25 mouse cellular contexts compared by ENCODE assay signal in the genomic region with DNA sequence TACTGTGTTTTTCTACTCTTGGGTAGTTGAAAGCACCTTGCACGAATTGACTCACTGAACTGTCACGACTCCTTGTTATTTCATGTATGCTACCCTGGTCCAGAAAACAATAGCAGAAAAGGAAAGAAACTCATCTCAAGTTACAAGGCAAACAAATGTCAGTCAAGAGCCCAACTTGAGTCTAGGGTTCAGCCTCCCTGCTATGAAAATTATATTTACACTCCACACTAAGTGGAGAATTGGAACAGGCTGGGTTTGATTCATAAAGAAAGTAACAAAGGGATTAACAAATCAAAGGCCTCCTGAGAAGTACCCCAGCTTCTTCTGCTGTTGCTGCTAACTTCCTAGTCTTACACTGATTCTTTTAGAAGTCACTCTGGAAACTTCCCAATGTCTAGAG. TPM values are rescaled to one million over a fixed set of nuclear protein-coding genes. Genes with fewer than 3 reads are reported as not detected.
DNase-seq lines count a peak whose midpoint lies in the region; ATAC-seq and TF ChIP-seq lines count a peak whose summit lies in the region.
"Had no signal": no experiment of that assay in that cellular context is flagged by ENCODE, and none has a peak within 500 bp of the region (broad histone marks: within the 10 kb centered on the region; RNA-seq: fewer than 3 reads in every experiment).

No protein-coding gene starts in this region.

- no peaks in the 10 kb centered on the region for H3K36me3 ChIP-seq in kidney, embryonic 14.5 days (ENCODE audit: control insufficient read depth, insufficient read depth, low read length)
- H3K36me3 ChIP-seq in lung, embryonic 14.5 days (ENCODE audit: insufficient read depth): no peaks in the 10 kb centered on the region
- no peaks in the 10 kb centered on the region for H3K36me3 ChIP-seq in lung, postnatal 0 days (ENCODE audit: insufficient read depth, low read length)
- H3K36me3 ChIP-seq in embryonic facial prominence, embryonic 14.5 days (ENCODE audit: control insufficient read depth, insufficient read depth, low read length): no peaks in the 10 kb centered on the region
- no peaks in the 10 kb centered on the region for H3K36me3 ChIP-seq in midbrain, embryonic 11.5 days (ENCODE audit: control insufficient read depth, insufficient read depth, low read length)
- H3K36me3 ChIP-seq: embryonic facial prominence, embryonic 15.5 days; G1E; hindbrain, embryonic 12.5 days; hindbrain, embryonic 15.5 days had no signal

- H3K9me3 ChIP-seq in kidney, embryonic 14.5 days (ENCODE audit: control insufficient read depth, low read length): no peaks in the 10 kb centered on the region
- H3K9me3 ChIP-seq in lung, embryonic 14.5 days (ENCODE audit: low read depth, low read length): no peaks in the 10 kb centered on the region
- no peaks in the 10 kb centered on the region for H3K9me3 ChIP-seq in lung, postnatal 0 days (ENCODE audit: low read length)
- no peaks in the 10 kb centered on the region for H3K9me3 ChIP-seq in embryonic facial prominence, embryonic 14.5 days (ENCODE audit: control insufficient read depth, low read length)
- H3K9me3 ChIP-seq in midbrain, embryonic 11.5 days (ENCODE audit: control insufficient read depth, low read length): peaks cover 2% of the 10 kb centered on the region; the same call in 1 of the 2 replicates
- H3K9me3 ChIP-seq: embryonic facial prominence, embryonic 15.5 days; hindbrain, embryonic 12.5 days; hindbrain, embryonic 15.5 days had no signal

- no peak for TF ChIP-seq POLR2A in lung, adult 2 months (IDR thresholded peaks at IDR 0.05; ENCODE audit: borderline replicate concordance, extremely low read depth, low read depth, low read length)

- WGBS in kidney, embryonic 14.5 days: 11% methylated on average over 2 of the region's 2 CpGs
- 11% methylated on average over 2 of the region's 2 CpGs for WGBS in lung, embryonic 14.5 days
- 38% methylated on average over 2 of the region's 2 CpGs for WGBS in lung, adult 2 months
- WGBS in lung, postnatal 0 days: 14% methylated on average over 2 of the region's 2 CpGs
- WGBS in embryonic facial prominence, embryonic 14.5 days: 18% methylated on average over 2 of the region's 2 CpGs
- WGBS in midbrain, embryonic 11.5 days: 38% methylated on average over 2 of the region's 2 CpGs

- no peak for DNase-seq in kidney, postnatal 25 days
- peak; percentile 64 for DNase-seq in lung, embryonic 14.5 days
- DNase-seq in lung, adult 2 months: no peak
- peak; percentile 82 for DNase-seq in lung, postnatal 0 days (ENCODE audit: low spot score)
- no peak for DNase-seq in lung, postnatal 14 days
- peak; percentile 53 for DNase-seq in embryonic facial prominence, embryonic 14.5 days (ENCODE audit: low spot score)
- no peak for DNase-seq in midbrain, embryonic 11.5 days (ENCODE audit: low spot score, missing footprints)
- DNase-seq: adrenal gland, adult 2 months; adrenal gland, postnatal 14 days; cerebellum, adult 11 months; cerebellum, adult 2 months; cerebellum, adult 9-11 months; cerebellum, postnatal 25 days; forebrain, postnatal 0 days; gastrocnemius, adult 2 months; gastrocnemius, postnatal 14 days; heart, adult 11 months had no signal

- H3K4me1 ChIP-seq in kidney, embryonic 14.5 days (ENCODE audit: control insufficient read depth, insufficient read depth, low read length): peaks cover 22% of the 10 kb centered on the region
- peaks cover 37% of the 10 kb centered on the region for H3K4me1 ChIP-seq in lung, embryonic 14.5 days (ENCODE audit: insufficient read depth)
- H3K4me1 ChIP-seq in lung, adult 2 months (ENCODE audit: control insufficient read depth, insufficient read depth, low read length): peaks cover 12% of the 10 kb centered on the region
- 0 out of 2 replicates have a peak, but pooled peaks cover 2% of the 10 kb centered on the region for H3K4me1 ChIP-seq in lung, postnatal 0 days (ENCODE audit: insufficient read depth, low read depth, low read length)
- peaks cover 9% of the 10 kb centered on the region; the same call in 1 of the 2 replicates for H3K4me1 ChIP-seq in embryonic facial prominence, embryonic 14.5 days (ENCODE audit: control insufficient read depth, insufficient read depth, low read length)
- H3K4me1 ChIP-seq in midbrain, embryonic 11.5 days (ENCODE audit: control insufficient read depth, insufficient read depth, low read length): no peaks in the 10 kb centered on the region

- no peak overlapping the region for H3K4me3 ChIP-seq in kidney, embryonic 14.5 days (ENCODE audit: low read length)
- H3K4me3 ChIP-seq in lung, embryonic 14.5 days (ENCODE audit: low read depth, low read length): no peak overlapping the region
- no peak overlapping the region for H3K4me3 ChIP-seq in lung, adult 2 months (replicated peaks; ENCODE audit: extremely low read depth, low read depth, low read length)
- H3K4me3 ChIP-seq in lung, postnatal 0 days (ENCODE audit: low read depth, low read length): no peak overlapping the region
- H3K4me3 ChIP-seq in embryonic facial prominence, embryonic 14.5 days (ENCODE audit: low read depth, low read length): no peak overlapping the region
- no peak overlapping the region for H3K4me3 ChIP-seq in midbrain, embryonic 11.5 days (ENCODE audit: low read depth, low read length)
- H3K4me3 ChIP-seq: embryonic facial prominence, embryonic 15.5 days; gastrocnemius, adult 2 months; hindbrain, embryonic 12.5 days; hindbrain, embryonic 15.5 days had no signal

- no peak for TF ChIP-seq CTCF in lung, embryonic 14.5 days (IDR thresholded peaks at IDR 0.05; ENCODE audit: low read depth)
- no peak for TF ChIP-seq CTCF in lung, adult 2 months (IDR thresholded peaks at IDR 0.05; ENCODE audit: insufficient read depth, low read length)
- TF ChIP-seq CTCF in lung, postnatal 0 days (IDR thresholded peaks at IDR 0.05): no peak

- no peaks in the 10 kb centered on the region for H3K27me3 ChIP-seq in kidney, embryonic 14.5 days (ENCODE audit: control insufficient read depth, insufficient read depth, low read length)
- H3K27me3 ChIP-seq in lung, embryonic 14.5 days (ENCODE audit: insufficient read depth, low read length): no peaks in the 10 kb centered on the region
- H3K27me3 ChIP-seq in lung, postnatal 0 days (replicated peaks; ENCODE audit: insufficient read depth, low read length): no peaks in the 10 kb centered on the region
- H3K27me3 ChIP-seq in embryonic facial prominence, embryonic 14.5 days (replicated peaks; ENCODE audit: control insufficient read depth, insufficient read depth, low read length): no peaks in the 10 kb centered on the region
- no peaks in the 10 kb centered on the region for H3K27me3 ChIP-seq in midbrain, embryonic 11.5 days (ENCODE audit: control insufficient read depth, insufficient read depth, low read length)
- H3K27me3 ChIP-seq: embryonic facial prominence, embryonic 15.5 days; hindbrain, embryonic 12.5 days; hindbrain, embryonic 15.5 days; Patski had no signal

- H3K9ac ChIP-seq in kidney, embryonic 14.5 days (ENCODE audit: low read depth, low read length): no peak overlapping the region
- H3K9ac ChIP-seq in lung, embryonic 14.5 days: no peak overlapping the region
- no peak overlapping the region for H3K9ac ChIP-seq in lung, postnatal 0 days (replicated peaks; ENCODE audit: low read depth)
- no peak overlapping the region for H3K9ac ChIP-seq in embryonic facial prominence, embryonic 14.5 days (ENCODE audit: low read depth, low read length)
- no peak overlapping the region for H3K9ac ChIP-seq in midbrain, embryonic 11.5 days (ENCODE audit: low read length)
- H3K9ac ChIP-seq: embryonic facial prominence, embryonic 15.5 days; forebrain, postnatal 0 days; hindbrain, embryonic 12.5 days; hindbrain, embryonic 15.5 days had no signal

- peak overlapping the region; percentile 14; the same call in 1 of the 2 replicates for H3K27ac ChIP-seq in kidney, embryonic 14.5 days (ENCODE audit: low read depth, low read length)
- H3K27ac ChIP-seq in lung, embryonic 14.5 days (ENCODE audit: low read depth): peak overlapping the region; percentile 22
- H3K27ac ChIP-seq in lung, postnatal 0 days (ENCODE audit: low read length): peak overlapping the region; percentile 49
- no peak overlapping the region for H3K27ac ChIP-seq in embryonic facial prominence, embryonic 14.5 days (replicated peaks; ENCODE audit: low read depth, low read length)
- no peak overlapping the region for H3K27ac ChIP-seq in midbrain, embryonic 11.5 days (ENCODE audit: low read depth, low read length)
- H3K27ac ChIP-seq: embryonic facial prominence, embryonic 15.5 days; gastrocnemius, adult 2 months; hindbrain, embryonic 12.5 days; hindbrain, embryonic 15.5 days had no signal

- ATAC-seq in kidney, embryonic 14.5 days (ENCODE audit: low FRiP score, low TSS enrichment): no peak
- no peak for ATAC-seq in lung, embryonic 14.5 days (ENCODE audit: insufficient read depth)
- peak; percentile 24 for ATAC-seq in lung, postnatal 0 days
- ATAC-seq in embryonic facial prominence, embryonic 14.5 days (ENCODE audit: low read depth): 0 out of 2 replicates have a peak, but pooled peaks have one; percentile 17
- no peak for ATAC-seq in midbrain, embryonic 11.5 days (ENCODE audit: low FRiP score)
- ATAC-seq: forebrain, embryonic 14.5 days; forebrain, postnatal 0 days; Patski had no signal

- 0 out of 2 replicates have a peak overlapping the region, but pooled peaks have one; percentile 11 for H3K4me2 ChIP-seq in kidney, embryonic 14.5 days (replicated peaks; ENCODE audit: low read depth, low read length)
- no peak overlapping the region for H3K4me2 ChIP-seq in lung, embryonic 14.5 days
- no peak overlapping the region for H3K4me2 ChIP-seq in lung, postnatal 0 days (replicated peaks; ENCODE audit: low read depth, low read length)
- H3K4me2 ChIP-seq in embryonic facial prominence, embryonic 14.5 days (ENCODE audit: low read depth, low read length): no peak overlapping the region
- H3K4me2 ChIP-seq in midbrain, embryonic 11.5 days: no peak overlapping the region
- H3K4me2 ChIP-seq: embryonic facial prominence, embryonic 15.5 days; heart, embryonic 11.5 days; hindbrain, embryonic 12.5 days; hindbrain, embryonic 15.5 days had no signal

- 0 out of 2 replicates have a peak, but pooled peaks have one; percentile 52 for TF ChIP-seq EP300 in lung, postnatal 0 days (IDR thresholded peaks at IDR 0.05)

RNA-seq across cellular contexts. Expression of a gene that starts 40.0 kb away (rescaled TPM):
- 34.4 and 42.7 TPM in 2 replicates for polyA plus RNA-seq in kidney, embryonic 14.5 days (2014; fragmentation: Nextera tagmentation; extraction: Ambion mirVana)
- 43.8 and 45.1 TPM in 2 replicates for polyA plus RNA-seq in lung, embryonic 14.5 days (2014; fragmentation: Nextera tagmentation; extraction: Ambion mirVana)
- 43.0 and 48.7 TPM in 2 replicates for polyA plus RNA-seq in lung, adult 2 months (2012; rRNA removed)
- 18.3 and 20.1 TPM in 2 replicates for polyA plus RNA-seq in lung, postnatal 0 days (2015; fragmentation: Nextera tagmentation; extraction: Ambion mirVana)
- polyA plus RNA-seq in embryonic facial prominence, embryonic 14.5 days (2014; fragmentation: Nextera tagmentation; extraction: Ambion mirVana): 35.6 and 39.3 TPM in 2 replicates
- 17.0 and 17.6 TPM in 2 replicates for polyA plus RNA-seq in midbrain, embryonic 11.5 days (2014; fragmentation: Nextera tagmentation; extraction: Ambion mirVana)
- polyA plus RNA-seq: G1E had no signal

Comparison
In these comparisons a context has a peak if more than half of its experiments do, and no peak if none do; other contexts are left out.
1. ATAC-seq: peak in lung, postnatal 0 days (single experiment) and embryonic facial prominence, embryonic 14.5 days (single experiment); none in kidney, embryonic 14.5 days (single experiment), lung, embryonic 14.5 days (single experiment) and midbrain, embryonic 11.5 days (single experiment).
2. DNase-seq: peak in lung, embryonic 14.5 days (single experiment), lung, postnatal 0 days (single experiment) and embryonic facial prominence, embryonic 14.5 days (single experiment); none in kidney, postnatal 25 days (0 of 2), lung, adult 2 months (single experiment), lung, postnatal 14 days (single experiment) and midbrain, embryonic 11.5 days (single experiment).
3. H3K27ac ChIP-seq: peak in kidney, embryonic 14.5 days (single experiment), lung, embryonic 14.5 days (single experiment) and lung, postnatal 0 days (single experiment); none in embryonic facial prominence, embryonic 14.5 days (single experiment) and midbrain, embryonic 11.5 days (single experiment).